Mouse (Mus musculus) CH12.LX (cell line): Measurements from ENCODE around the gene Dcdc2b.

ENCODE experiments used
- CTCF ChIP-seq, 2 experiments: IDR thresholded peaks in 1 of 2; conservative IDR thresholded peaks in 1 of 2; 2 replicates each; pipeline ENCODE4 v1.5.1; 2011 to 2012; ENCODE audit warnings: low read depth in 2 of 2, low read length in 2 of 2, improper control_type of control experiment in 1 of 2, inconsistent platforms in 1 of 2, mild to moderate bottlenecking in 1 of 2, moderate library complexity in 1 of 2
- ELF1 ChIP-seq: IDR thresholded peaks from 2 replicates; pipeline ENCODE4 v1.6.1; 2014; ENCODE audit warnings: low read depth, mild to moderate bottlenecking, inconsistent platforms, low read length, improper control_type of control experiment
- POLR2A ChIP-seq: IDR thresholded peaks from 2 replicates; pipeline ENCODE4 v1.6.1; 2011; ENCODE audit warnings: low read depth, mild to moderate bottlenecking, improper control_type of control experiment, low read length
- TCF12 ChIP-seq: IDR thresholded peaks from 2 replicates; pipeline ENCODE4 v1.6.1; 2014; ENCODE audit warnings: low read depth, mild to moderate bottlenecking, inconsistent platforms, low read length, improper control_type of control experiment

- TF ChIP-seq CTCF (conservative IDR thresholded peaks at IDR 0.05 in 1 of 2, IDR thresholded peaks at IDR 0.05 in 1 of 2; ENCODE audit: low read depth in 2 of 2, low read length in 2 of 2) (no peak), ELF1 (no peak), TCF12 (no peak), POLR2A (no peak)
These were observed 47.5 kb upstream of the Dcdc2b start for GRCm38 (mm10) chr4:129661584-129661983.
